Mouse (Mus musculus) MEL (cell line): ENCODE measurements around the gene AB124611. TPM values are rescaled to one million over a fixed set of nuclear protein-coding genes. Genes with fewer than 3 reads are reported as not detected.
A peak's percentile ranks its signal among the peaks of the same experiment; 100 is the strongest.

Source experiments
- DNase-seq: peaks from one replicate; pipeline ENCODE4 v3.0.0; 2011; ENCODE audit warnings: low read depth, low spot score
- H3K27ac ChIP-seq: 2 replicates; pipeline ENCODE4 v1.5.1; 2012; ENCODE audit warnings: low read depth, mild to moderate bottlenecking, control low read depth, low read length, moderate library complexity; ENCODE audit not compliant: control insufficient read depth
- H3K27me3 ChIP-seq, 2 experiments: fragments of 150-350 bp in 1 of 2; sonication (generic) in 1 of 2; 2 replicates each; pipeline ENCODE4 v1.6.1; 2012; ENCODE audit warnings: low read length in 2 of 2, mild to moderate bottlenecking in 2 of 2, improper control_type of control experiment in 1 of 2, moderate library complexity in 1 of 2; ENCODE audit not compliant: insufficient read depth in 2 of 2, control insufficient read depth in 1 of 2
- H3K36me3 ChIP-seq, 2 experiments: 2 replicates each; pipeline ENCODE4 v1.6.1; 2012 to 2014; ENCODE audit warnings: low read length in 2 of 2, improper control_type of control experiment in 1 of 2, inconsistent platforms in 1 of 2, mild to moderate bottlenecking in 1 of 2; ENCODE audit not compliant: insufficient read depth in 2 of 2, control insufficient read depth in 1 of 2
- H3K4me1 ChIP-seq, 2 experiments: fragments of 150-350 bp in 1 of 2; sonication (generic) in 1 of 2; 2 replicates each; pipeline ENCODE4 v1.6.1; 2012; ENCODE audit warnings: low read length in 2 of 2, improper control_type of control experiment in 1 of 2, mild to moderate bottlenecking in 1 of 2; ENCODE audit not compliant: insufficient read depth in 2 of 2, control insufficient read depth in 1 of 2
- H3K4me3 ChIP-seq, 2 experiments: fragments of 150-350 bp in 1 of 2; sonication (generic) in 1 of 2; 2 replicates each; pipeline ENCODE4 v1.5.1; 2012; ENCODE audit warnings: low read depth in 2 of 2, low read length in 2 of 2, mild to moderate bottlenecking in 2 of 2, moderate library complexity in 2 of 2, control low read depth in 1 of 2, improper control_type of control experiment in 1 of 2; ENCODE audit not compliant: control insufficient read depth in 1 of 2, insufficient read depth in 1 of 2
- H3K79me2 ChIP-seq: 2 replicates; pipeline ENCODE4 v1.6.1; 2012; ENCODE audit warnings: mild to moderate bottlenecking, low read length, moderate library complexity; ENCODE audit not compliant: control insufficient read depth, poor library complexity, insufficient read depth
- H3K9ac ChIP-seq: 2 replicates; pipeline ENCODE4 v1.6.1; 2012; ENCODE audit warnings: low read depth, mild to moderate bottlenecking, control low read depth, low read length, moderate library complexity; ENCODE audit not compliant: control insufficient read depth, poor library complexity, severe bottlenecking
- H3K9me3 ChIP-seq: fragments of 150-350 bp; sonication (generic); replicated peaks from 2 replicates; pipeline ENCODE4 v1.6.1; 2012; ENCODE audit warnings: mild to moderate bottlenecking, low read length, improper control_type of control experiment, moderate library complexity; ENCODE audit not compliant: insufficient read depth
- BHLHE40 ChIP-seq: IDR thresholded peaks from 2 replicates; pipeline ENCODE4 v1.6.1; 2012; ENCODE audit warnings: low read depth, mild to moderate bottlenecking, inconsistent platforms, low read length, improper control_type of control experiment, borderline replicate concordance
- CHD1 ChIP-seq: IDR thresholded peaks from 2 replicates; pipeline ENCODE4 v1.6.1; 2012; ENCODE audit warnings: low read depth, mild to moderate bottlenecking, inconsistent platforms, low read length, improper control_type of control experiment
- CHD2 ChIP-seq: IDR thresholded peaks from 2 replicates; pipeline ENCODE4 v1.6.1; 2011; ENCODE audit warnings: low read length, improper control_type of control experiment
- CTCF ChIP-seq, 3 experiments: IDR thresholded peaks in 2 of 3; conservative IDR thresholded peaks in 1 of 3; 2 replicates each; pipeline ENCODE4 v1.5.1; 2011 to 2012; ENCODE audit warnings: low read length in 3 of 3, low read depth in 2 of 3, mild to moderate bottlenecking in 2 of 3, improper control_type of control experiment in 1 of 3, inconsistent platforms in 1 of 3, mixed read lengths in 1 of 3, moderate library complexity in 1 of 3; ENCODE audit not compliant: control insufficient read depth in 1 of 3, insufficient read depth in 1 of 3, poor library complexity in 1 of 3, severe bottlenecking in 1 of 3
- E2F4 ChIP-seq: IDR thresholded peaks from 2 replicates; pipeline ENCODE4 v1.6.1; 2011; ENCODE audit warnings: low read depth, low read length, improper control_type of control experiment, borderline replicate concordance
- ELF1 ChIP-seq: IDR thresholded peaks from 2 replicates; pipeline ENCODE4 v1.6.1; 2014; ENCODE audit warnings: low read depth, mild to moderate bottlenecking, inconsistent platforms, low read length, improper control_type of control experiment, moderate library complexity
- EP300 ChIP-seq, 2 experiments: IDR thresholded peaks; 2 replicates each; pipeline ENCODE4 v1.6.1; 2011; ENCODE audit warnings: improper control_type of control experiment in 2 of 2, low read length in 2 of 2, low read depth in 1 of 2, mild to moderate bottlenecking in 1 of 2
- ETS1 ChIP-seq: IDR thresholded peaks from 2 replicates; pipeline ENCODE4 v1.6.1; 2012; ENCODE audit warnings: low read depth, mild to moderate bottlenecking, inconsistent platforms, low read length, improper control_type of control experiment, moderate library complexity
- GABPA ChIP-seq: IDR thresholded peaks from 2 replicates; pipeline ENCODE4 v1.6.1; 2012; ENCODE audit warnings: low read depth, mild to moderate bottlenecking, inconsistent platforms, low read length, improper control_type of control experiment, moderate library complexity
- GATA1 ChIP-seq: IDR thresholded peaks from 2 replicates; pipeline ENCODE4 v1.6.1; 2011; ENCODE audit warnings: low read depth, low read length, improper control_type of control experiment
- HCFC1 ChIP-seq: IDR thresholded peaks from 2 replicates; pipeline ENCODE4 v1.6.1; 2012; ENCODE audit warnings: low read depth, mild to moderate bottlenecking, inconsistent platforms, low read length, improper control_type of control experiment, moderate library complexity
- JUND ChIP-seq: IDR thresholded peaks from 2 replicates; pipeline ENCODE4 v1.6.1; 2011; ENCODE audit warnings: low read depth, mild to moderate bottlenecking, improper control_type of control experiment, low read length
- KAT2A ChIP-seq: conservative IDR thresholded peaks from 2 replicates; pipeline ENCODE4 v1.6.1; 2012; ENCODE audit warnings: low read depth, low read length, improper control_type of control experiment, inconsistent platforms
- MAFK ChIP-seq: IDR thresholded peaks from 2 replicates; pipeline ENCODE4 v1.6.1; 2011; ENCODE audit warnings: low read depth, mild to moderate bottlenecking, low read length, improper control_type of control experiment, borderline replicate concordance
- MAX ChIP-seq: IDR thresholded peaks from 2 replicates; pipeline ENCODE4 v1.6.1; 2011; ENCODE audit warnings: low read length, improper control_type of control experiment
- MAZ ChIP-seq: IDR thresholded peaks from 2 replicates; pipeline ENCODE4 v1.6.1; 2012; ENCODE audit warnings: low read depth, mild to moderate bottlenecking, inconsistent platforms, low read length, improper control_type of control experiment
- MEF2A ChIP-seq: IDR thresholded peaks from 2 replicates; pipeline ENCODE4 v1.6.1; 2014; ENCODE audit warnings: low read depth, mild to moderate bottlenecking, inconsistent platforms, low read length, improper control_type of control experiment; ENCODE audit not compliant: poor library complexity, insufficient replicate concordance, severe bottlenecking; ENCODE audit errors: extremely low read depth
- MXI1 ChIP-seq: IDR thresholded peaks from 2 replicates; pipeline ENCODE4 v1.6.1; 2011; ENCODE audit warnings: mild to moderate bottlenecking, low read depth, low read length, improper control_type of control experiment
- MYB ChIP-seq: IDR thresholded peaks from 2 replicates; pipeline ENCODE4 v1.6.1; 2011; ENCODE audit warnings: mild to moderate bottlenecking, low read depth, low read length, improper control_type of control experiment
- MYC ChIP-seq: IDR thresholded peaks from 2 replicates; pipeline ENCODE4 v1.6.1; 2011; ENCODE audit warnings: low read depth, mild to moderate bottlenecking, low read length, improper control_type of control experiment, moderate library complexity
- NELFE ChIP-seq: IDR thresholded peaks from 2 replicates; pipeline ENCODE4 v1.6.1; 2011; ENCODE audit warnings: low read depth, low read length, improper control_type of control experiment
- NRF1 ChIP-seq: IDR thresholded peaks from 2 replicates; pipeline ENCODE4 v1.6.1; 2014; ENCODE audit warnings: low read depth, mild to moderate bottlenecking, inconsistent platforms, low read length, improper control_type of control experiment, moderate library complexity; ENCODE audit not compliant: poor library complexity, insufficient read depth, severe bottlenecking
- POLR2AphosphoS2 ChIP-seq: IDR thresholded peaks from 2 replicates; pipeline ENCODE4 v1.6.1; 2011; ENCODE audit warnings: low read length, improper control_type of control experiment
- POLR2AphosphoS5 ChIP-seq: IDR thresholded peaks from 2 replicates; pipeline ENCODE4 v1.6.1; 2012; ENCODE audit warnings: low read depth, borderline replicate concordance, mild to moderate bottlenecking, inconsistent platforms, low read length, moderate library complexity, mixed read lengths
- RAD21 ChIP-seq: IDR thresholded peaks from 2 replicates; pipeline ENCODE4 v1.6.1; 2011; ENCODE audit warnings: mild to moderate bottlenecking, low read depth, low read length, improper control_type of control experiment
- SIN3A ChIP-seq: IDR thresholded peaks from 2 replicates; pipeline ENCODE4 v1.6.1; 2012; ENCODE audit warnings: low read length, improper control_type of control experiment, inconsistent platforms
- SMC3 ChIP-seq: IDR thresholded peaks from 2 replicates; pipeline ENCODE4 v1.6.1; 2011; ENCODE audit warnings: low read depth, low read length, improper control_type of control experiment
- TAL1 ChIP-seq: IDR thresholded peaks from 2 replicates; pipeline ENCODE4 v1.6.1; 2012; ENCODE audit warnings: mild to moderate bottlenecking, inconsistent platforms, low read length, moderate library complexity, mixed read lengths
- TBP ChIP-seq: IDR thresholded peaks from 2 replicates; pipeline ENCODE4 v1.8.0; 2011; ENCODE audit warnings: low read depth, low read length, improper control_type of control experiment
- UBTF ChIP-seq: IDR thresholded peaks from 2 replicates; pipeline ENCODE4 v1.6.1; 2012; ENCODE audit warnings: low read depth, mild to moderate bottlenecking, inconsistent platforms, low read length, improper control_type of control experiment, moderate library complexity, borderline replicate concordance; ENCODE audit not compliant: insufficient read depth
- USF1 ChIP-seq: IDR thresholded peaks from 2 replicates; pipeline ENCODE4 v1.6.1; 2014; ENCODE audit warnings: low read depth, mild to moderate bottlenecking, inconsistent platforms, low read length, improper control_type of control experiment, moderate library complexity
- USF2 ChIP-seq, 2 experiments: IDR thresholded peaks; 2 replicates each; pipeline ENCODE4 v1.6.1; 2011 to 2012; ENCODE audit warnings: improper control_type of control experiment in 2 of 2, low read length in 2 of 2, borderline replicate concordance in 1 of 2, inconsistent platforms in 1 of 2, low read depth in 1 of 2, mild to moderate bottlenecking in 1 of 2; ENCODE audit not compliant: insufficient read depth in 1 of 2
- ZC3H11A ChIP-seq: IDR thresholded peaks from 2 replicates; pipeline ENCODE4 v1.6.1; 2012; ENCODE audit warnings: low read depth, mild to moderate bottlenecking, inconsistent platforms, low read length, improper control_type of control experiment
- ZKSCAN1 ChIP-seq: IDR thresholded peaks from 2 replicates; pipeline ENCODE4 v1.6.1; 2012; ENCODE audit warnings: low read depth, mild to moderate bottlenecking, inconsistent platforms, low read length, improper control_type of control experiment, moderate library complexity
- ZMIZ1 ChIP-seq: IDR thresholded peaks from 2 replicates; pipeline ENCODE4 v1.6.1; 2012; ENCODE audit warnings: low read depth, mild to moderate bottlenecking, inconsistent platforms, low read length, improper control_type of control experiment, moderate library complexity
- ZNF384 ChIP-seq: IDR thresholded peaks from 2 replicates; pipeline ENCODE4 v1.6.1; 2012; ENCODE audit warnings: low read depth, mild to moderate bottlenecking, inconsistent platforms, low read length, improper control_type of control experiment
- polyA plus RNA-seq, 2 experiments: library from polyadenylated mRNA; stranded (reverse) in 1 of 2; unstranded in 1 of 2; fragments of >175 nt in 1 of 2; fragments of >200 nt in 1 of 2; gene quantifications; 2 replicates each; pipeline versions ENCODE4 v1.2.1 to v1.2.4; 2012; ENCODE audit warnings: low replicate concordance in 2 of 2, low read depth in 1 of 2; ENCODE audit not compliant: insufficient read length in 2 of 2, insufficient read depth in 1 of 2, missing spikeins in 1 of 2
- total RNA-seq: library from RNA; depleted of rRNA; stranded (reverse); fragments of 300-350 nt; gene quantifications from 2 replicates; pipeline ENCODE4 v1.2.3, GENCODE M21; 2012

AB124611 gene
- total and polyA plus RNA-seq, 3 experiments, result 55.2 to 58.7 TPM; not detected in 1

- no peaks in the 10 kb centered on the region for H3K9me3 ChIP-seq
- DNase-seq, result peak; percentile 92
- peaks cover 0 to 30% of the 10 kb centered on the region in 2 experiments; a peak in 2 of 4 replicates for H3K36me3 ChIP-seq
- H3K4me1 ChIP-seq, result peaks cover 12 to 39% of the 10 kb centered on the region in 2 experiments
- peak overlapping the region; percentile 82 for H3K27ac ChIP-seq
- H3K9ac ChIP-seq, result peak overlapping the region; percentile 53
- H3K79me2 ChIP-seq, result no peaks in the 10 kb centered on the region; the same call in 1 of the 2 replicates
- peak overlapping the region; percentile 10 to 50 for H3K4me3 ChIP-seq
- no peaks in the 10 kb centered on the region for H3K27me3 ChIP-seq
- TF ChIP-seq POLR2AphosphoS2, result no peak
- TF ChIP-seq MYB, result no peak
- no peak for TF ChIP-seq SMC3
- no peak for TF ChIP-seq USF1
- TF ChIP-seq UBTF, result peak; percentile 56; the same call in 1 of the 2 replicates
- TF ChIP-seq JUND, result no peak
- no peak for TF ChIP-seq MAZ
- TF ChIP-seq USF2 (IDR thresholded peaks at IDR 0.05; ENCODE audit: borderline replicate concordance in 1 of 2, insufficient read depth in 1 of 2, low read depth in 1 of 2, low read length in 2 of 2), result no peak
- no peak for TF ChIP-seq ZC3H11A
- TF ChIP-seq ZMIZ1, result no peak
- TF ChIP-seq TAL1, result no peak
- 0 out of 2 replicates have a peak, but pooled peaks have one; percentile 1 for TF ChIP-seq MXI1
- TF ChIP-seq SIN3A, result no peak
- TF ChIP-seq RAD21, result no peak
- no peak for TF ChIP-seq HCFC1
- no peak for TF ChIP-seq GABPA
- peak; percentile 59; the same call in 1 of the 2 replicates for TF ChIP-seq ELF1
- TF ChIP-seq MYC, result peak; percentile 83
- peak; percentile 69; the same call in 1 of the 2 replicates for TF ChIP-seq CHD1
- no peak for TF ChIP-seq NRF1
- TF ChIP-seq KAT2A, result no peak
- peak; percentile 92 for TF ChIP-seq MAFK
- no peak for TF ChIP-seq MAX
- peak; percentile 71 for TF ChIP-seq ZNF384
- no peak for TF ChIP-seq ETS1
- TF ChIP-seq ZKSCAN1, result no peak
- peak; percentile 96 for TF ChIP-seq TBP
- no peak for TF ChIP-seq NELFE
- peak in 2 of 3 experiments; percentile 6 to 15; a peak in 3 of 6 replicates for TF ChIP-seq CTCF (IDR thresholded peaks at IDR 0.05 in 2 of 3, conservative IDR thresholded peaks at IDR 0.05 in 1 of 3; ENCODE audit: control insufficient read depth in 1 of 3, insufficient read depth in 1 of 3, low read depth in 2 of 3, low read length in 3 of 3, poor library complexity in 1 of 3, severe bottlenecking in 1 of 3)
- TF ChIP-seq CHD2, result no peak
- no peak for TF ChIP-seq POLR2AphosphoS5
- no peak for TF ChIP-seq BHLHE40
- no peak for TF ChIP-seq GATA1
- TF ChIP-seq MEF2A, result no peak
- 0 out of 2 replicates have a peak, but pooled peaks have one; percentile 49 for TF ChIP-seq E2F4
- TF ChIP-seq EP300 (IDR thresholded peaks at IDR 0.05; ENCODE audit: low read depth in 1 of 2, low read length in 2 of 2), result no peak
Observed at GRCm38 (mm10) chr9:21527100-21527801, 1.3 kb downstream of the AB124611 start.
